Mouse (Mus musculus) bone marrow macrophage, adult 2 months (primary cell): ENCODE measurements around the gene Acot12.

ENCODE experiments used
- CTCF ChIP-seq: IDR thresholded peaks from 2 replicates; pipeline ENCODE4 v1.5.1; 2012; ENCODE audit warnings: low read depth, mild to moderate bottlenecking, low read length, moderate library complexity
- POLR2A ChIP-seq: IDR thresholded peaks from 2 replicates; pipeline ENCODE4 v1.6.1; 2012; ENCODE audit warnings: mild to moderate bottlenecking, low read depth, low read length, borderline replicate concordance

DNA sequence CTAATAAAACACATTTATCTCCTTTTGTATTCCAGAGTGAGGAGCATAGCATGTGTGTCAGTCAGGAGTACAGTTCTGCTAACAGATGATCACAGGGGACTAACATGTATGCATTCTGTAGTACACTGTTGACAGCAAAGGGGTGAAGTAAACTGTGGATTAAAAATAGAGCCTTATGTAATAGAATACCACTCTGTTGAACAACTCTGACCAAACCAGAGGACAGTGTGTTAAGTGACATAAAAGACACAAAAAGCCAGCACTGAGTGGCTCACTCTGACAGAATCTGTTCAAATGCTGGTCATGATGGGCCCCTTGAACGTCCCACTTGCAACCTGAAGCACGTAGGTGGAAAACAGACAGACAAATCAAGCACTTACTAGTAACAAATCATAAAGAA, 45.9 kb upstream of the Acot12 start:
- TF ChIP-seq CTCF (no peak), POLR2A (no peak)
